Mouse (Mus musculus): Measurements from ENCODE around the gene Kcnq4.

- TF ChIP-seq CTCF (IDR thresholded peaks at IDR 0.05) (no peak), EP300 (IDR thresholded peaks at IDR 0.05) (no peak)
These were observed 46.4 kb downstream of the Kcnq4 start for GRCm38 (mm10) chr4:120702056-120702455.
